Mouse (Mus musculus): ENCODE measurements around the gene Celsr1. TPM values are rescaled to one million over a fixed set of nuclear protein-coding genes. Genes with fewer than 3 reads are reported as not detected.

Gene Celsr1
- polyA plus RNA-seq, 1 experiment = not detected

DNA sequence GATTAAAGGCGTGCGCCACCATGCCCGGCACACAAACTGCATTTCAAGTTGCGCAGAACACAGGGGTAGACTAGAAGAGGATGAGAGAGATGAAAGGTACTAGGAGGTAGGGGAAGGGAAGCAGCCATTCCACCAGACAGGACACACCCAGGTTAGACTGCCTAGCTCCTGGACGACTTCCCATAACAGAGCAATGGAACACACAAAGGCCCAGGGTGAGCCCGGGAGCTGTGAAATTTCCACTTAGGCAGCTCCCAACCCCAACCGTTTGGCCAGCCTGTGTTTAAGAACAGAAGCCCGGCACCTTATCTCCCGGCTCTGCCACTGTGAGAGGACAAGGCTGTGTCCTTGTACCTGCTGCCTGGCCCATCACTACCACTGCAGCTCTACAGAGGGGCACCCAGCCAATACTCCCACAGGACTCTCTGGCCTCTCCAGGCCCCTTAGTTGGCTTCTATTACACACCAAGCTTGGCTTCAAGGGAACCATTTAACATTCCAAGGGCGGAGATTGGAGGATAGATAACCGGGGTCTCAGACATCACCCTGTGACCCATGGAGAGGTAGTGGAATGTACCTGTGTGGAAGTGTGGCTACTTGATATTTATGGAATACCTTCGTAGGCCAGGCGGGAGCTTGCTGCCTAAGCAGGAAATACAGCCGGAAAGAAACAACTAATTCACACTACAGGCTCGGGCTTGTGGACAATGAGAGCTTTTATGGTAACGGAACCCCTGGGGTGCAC is 84.0 kb downstream of the Celsr1 start:
- H3K4me1 ChIP-seq (ENCODE audit: control insufficient read depth, insufficient read depth, low read length) = peaks cover 5% of the 10 kb centered on the region
- 79% methylated on average over 16 of the region's 16 CpGs for WGBS
- no peak overlapping the region for H3K4me3 ChIP-seq (ENCODE audit: insufficient read depth, low read depth, low read length)
- TF ChIP-seq POLR2A (IDR thresholded peaks at IDR 0.05; ENCODE audit: insufficient read depth, low read depth, low read length) = no peak
- no peak for TF ChIP-seq CTCF (IDR thresholded peaks at IDR 0.05; ENCODE audit: insufficient read depth, low read depth, low read length)
- no peak overlapping the region for H3K27ac ChIP-seq (ENCODE audit: insufficient read depth, low read depth, low read length)

DNA sequence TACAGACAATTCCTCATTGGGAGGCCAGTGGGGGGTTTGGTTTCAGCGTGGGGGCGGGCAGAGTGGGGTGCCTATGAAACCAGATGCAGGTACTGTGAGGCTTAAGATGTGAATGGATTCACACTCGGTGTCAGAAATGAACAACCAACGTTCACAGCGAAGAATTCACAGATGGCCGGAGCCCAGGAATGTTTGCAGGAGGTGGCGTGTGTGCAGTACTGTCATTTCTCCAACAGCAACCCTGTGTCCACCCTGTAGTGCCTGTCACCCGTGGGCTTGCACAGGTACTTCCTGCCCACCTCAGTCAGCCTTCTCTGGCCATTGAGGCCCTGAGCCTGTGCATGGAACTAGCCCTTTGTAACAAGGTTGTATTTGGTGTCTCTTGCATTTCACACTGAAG is 85.6 kb downstream of the Celsr1 start:
- H3K4me1 ChIP-seq (ENCODE audit: control insufficient read depth, insufficient read depth, low read length) = peaks cover 6% of the 10 kb centered on the region
- TF ChIP-seq POLR2A (IDR thresholded peaks at IDR 0.05; ENCODE audit: insufficient read depth, low read depth, low read length) (no peak), CTCF (IDR thresholded peaks at IDR 0.05; ENCODE audit: insufficient read depth, low read depth, low read length) (no peak)
- H3K4me3 ChIP-seq (ENCODE audit: insufficient read depth, low read depth, low read length) = no peak overlapping the region
- no peak overlapping the region for H3K27ac ChIP-seq (ENCODE audit: insufficient read depth, low read depth, low read length)
- 54% methylated on average over 8 of the region's 8 CpGs for WGBS

DNA sequence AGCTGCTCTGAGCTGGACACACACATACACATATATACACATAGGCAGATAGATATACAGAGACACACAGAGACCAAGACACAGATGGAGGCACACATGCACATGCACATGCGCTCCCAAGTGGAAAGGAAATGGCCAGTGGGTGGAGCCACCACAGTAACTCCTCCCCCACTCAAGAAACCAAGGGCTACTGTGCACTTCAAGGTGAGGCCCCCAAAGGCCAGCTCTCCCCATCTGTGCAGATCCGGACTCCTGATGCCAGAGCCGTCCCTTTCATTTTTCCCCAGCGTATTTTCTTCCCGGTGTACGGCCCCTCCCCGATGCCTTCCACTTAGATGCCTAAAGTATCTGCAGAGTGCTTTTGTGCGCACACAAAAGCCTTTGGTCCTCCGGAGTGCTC is 86.0 kb downstream of the Celsr1 start:
- TF ChIP-seq CTCF (IDR thresholded peaks at IDR 0.05; ENCODE audit: insufficient read depth, low read depth, low read length) (no peak), POLR2A (IDR thresholded peaks at IDR 0.05; ENCODE audit: insufficient read depth, low read depth, low read length) (no peak)
- Histone ChIP-seq H3K4me3 (ENCODE audit: insufficient read depth, low read depth, low read length) (no peak overlapping the region), H3K4me1 (ENCODE audit: control insufficient read depth, insufficient read depth, low read length) (peaks cover 6% of the 10 kb centered on the region), H3K27ac (ENCODE audit: insufficient read depth, low read depth, low read length) (no peak overlapping the region)
- 36% methylated on average over 9 of the region's 9 CpGs for WGBS

DNA sequence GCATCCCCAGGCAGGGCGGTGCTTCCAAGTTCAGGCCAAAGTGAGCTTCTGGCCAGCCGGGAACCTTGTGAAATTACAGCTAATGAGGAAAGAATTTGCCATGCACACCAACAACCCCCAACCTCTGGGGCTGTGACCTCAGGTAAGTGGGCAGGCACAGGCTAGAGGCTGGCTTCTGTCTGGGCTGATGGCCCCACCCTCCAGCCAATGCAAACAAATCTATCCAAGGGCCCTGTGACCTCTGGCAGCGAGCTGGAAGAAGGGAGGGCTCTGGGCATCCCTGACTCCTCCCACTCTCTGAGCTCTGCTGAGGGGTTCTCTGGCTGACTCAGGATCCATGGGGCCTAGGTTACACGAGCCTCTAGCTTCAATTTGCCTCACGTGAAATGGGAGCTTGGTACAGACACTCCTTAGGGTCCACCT is 97.9 kb downstream of the Celsr1 start:
- no peaks in the 10 kb centered on the region for H3K4me1 ChIP-seq (ENCODE audit: control insufficient read depth, insufficient read depth, low read length)
- no peak overlapping the region for H3K27ac ChIP-seq (ENCODE audit: insufficient read depth, low read depth, low read length)
- WGBS = 61% methylated on average over 5 of the region's 5 CpGs
- no peak for TF ChIP-seq CTCF (IDR thresholded peaks at IDR 0.05; ENCODE audit: insufficient read depth, low read depth, low read length)
- TF ChIP-seq POLR2A (IDR thresholded peaks at IDR 0.05; ENCODE audit: insufficient read depth, low read depth, low read length) = no peak
- no peak overlapping the region for H3K4me3 ChIP-seq (ENCODE audit: insufficient read depth, low read depth, low read length)

DNA sequence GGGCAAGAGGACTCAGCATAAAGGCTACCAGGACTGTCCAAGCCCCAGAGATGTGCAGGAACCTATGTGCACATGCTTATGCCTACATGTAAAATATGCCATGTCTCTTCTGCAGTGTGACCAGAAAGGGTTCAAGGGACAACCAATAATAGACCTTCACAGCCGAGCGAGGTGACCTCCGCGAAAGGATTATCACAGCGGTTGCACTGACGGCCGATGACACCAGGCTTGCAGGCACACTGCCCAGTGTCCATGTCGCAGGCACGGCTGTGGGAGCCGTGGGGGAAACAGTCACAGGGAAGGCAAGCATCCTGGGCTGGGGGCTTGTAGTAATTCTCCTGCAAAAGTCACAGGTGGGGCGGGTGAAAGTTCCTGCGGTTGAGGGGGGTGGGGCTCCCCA is 105.4 kb downstream of the Celsr1 start:
- Histone ChIP-seq H3K4me1 (ENCODE audit: control insufficient read depth, insufficient read depth, low read length) (no peaks in the 10 kb centered on the region), H3K27ac (ENCODE audit: insufficient read depth, low read depth, low read length) (no peak overlapping the region), H3K4me3 (ENCODE audit: insufficient read depth, low read depth, low read length) (no peak overlapping the region)
- WGBS = 82% methylated on average over 12 of the region's 12 CpGs
- TF ChIP-seq CTCF (IDR thresholded peaks at IDR 0.05; ENCODE audit: insufficient read depth, low read depth, low read length) (no peak), POLR2A (IDR thresholded peaks at IDR 0.05; ENCODE audit: insufficient read depth, low read depth, low read length) (no peak)

DNA sequence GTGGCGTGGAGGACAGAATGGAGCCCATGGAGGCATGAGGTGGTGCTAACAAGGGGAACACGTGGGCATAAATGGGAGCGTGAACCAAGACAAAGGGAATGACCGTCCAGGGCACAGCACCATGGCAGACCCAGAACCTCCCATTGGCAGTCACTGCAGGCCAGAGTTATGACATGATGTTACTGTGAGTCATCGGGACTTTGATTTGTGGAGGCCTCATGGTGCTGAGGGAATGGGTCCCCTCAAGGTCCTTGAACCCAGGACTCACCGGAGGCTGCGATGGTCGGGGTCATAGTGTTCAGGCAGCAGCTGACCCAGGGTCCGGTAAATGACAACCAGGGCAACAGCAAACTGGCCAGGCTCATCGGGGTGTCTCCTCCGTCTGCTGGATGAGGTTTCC is 111.7 kb downstream of the Celsr1 start:
- no peak overlapping the region for H3K4me3 ChIP-seq (ENCODE audit: insufficient read depth, low read depth, low read length)
- no peak overlapping the region for H3K27ac ChIP-seq (ENCODE audit: insufficient read depth, low read depth, low read length)
- 94% methylated on average over 11 of the region's 11 CpGs for WGBS
- H3K4me1 ChIP-seq (ENCODE audit: control insufficient read depth, insufficient read depth, low read length) = no peaks in the 10 kb centered on the region
- no peak for TF ChIP-seq POLR2A (IDR thresholded peaks at IDR 0.05; ENCODE audit: insufficient read depth, low read depth, low read length)
- no peak for TF ChIP-seq CTCF (IDR thresholded peaks at IDR 0.05; ENCODE audit: insufficient read depth, low read depth, low read length)

DNA sequence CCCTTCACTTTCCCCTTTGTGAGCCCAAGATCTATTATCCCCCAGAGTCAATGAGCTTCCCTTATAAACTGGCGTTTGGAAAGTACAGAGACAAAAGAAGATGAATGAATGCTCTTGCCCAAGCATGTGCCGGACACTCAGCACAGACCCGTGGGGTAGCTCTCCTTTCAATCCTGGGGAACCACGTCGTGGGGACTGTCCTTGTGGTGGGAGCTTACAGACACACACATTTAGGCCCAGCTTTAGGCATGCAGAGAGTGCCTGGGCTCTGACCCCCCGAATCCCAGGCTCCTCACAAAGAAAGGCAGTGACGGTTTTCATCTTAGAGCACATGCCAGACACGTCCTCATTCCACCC is 113.7 kb downstream of the Celsr1 start:
- Histone ChIP-seq H3K4me3 (ENCODE audit: insufficient read depth, low read depth, low read length) (no peak overlapping the region), H3K27ac (ENCODE audit: insufficient read depth, low read depth, low read length) (no peak overlapping the region), H3K4me1 (ENCODE audit: control insufficient read depth, insufficient read depth, low read length) (no peaks in the 10 kb centered on the region)
- no peak for TF ChIP-seq POLR2A (IDR thresholded peaks at IDR 0.05; ENCODE audit: insufficient read depth, low read depth, low read length)
- no peak for TF ChIP-seq CTCF (IDR thresholded peaks at IDR 0.05; ENCODE audit: insufficient read depth, low read depth, low read length)
- 76% methylated on average over 8 of the region's 8 CpGs for WGBS

DNA sequence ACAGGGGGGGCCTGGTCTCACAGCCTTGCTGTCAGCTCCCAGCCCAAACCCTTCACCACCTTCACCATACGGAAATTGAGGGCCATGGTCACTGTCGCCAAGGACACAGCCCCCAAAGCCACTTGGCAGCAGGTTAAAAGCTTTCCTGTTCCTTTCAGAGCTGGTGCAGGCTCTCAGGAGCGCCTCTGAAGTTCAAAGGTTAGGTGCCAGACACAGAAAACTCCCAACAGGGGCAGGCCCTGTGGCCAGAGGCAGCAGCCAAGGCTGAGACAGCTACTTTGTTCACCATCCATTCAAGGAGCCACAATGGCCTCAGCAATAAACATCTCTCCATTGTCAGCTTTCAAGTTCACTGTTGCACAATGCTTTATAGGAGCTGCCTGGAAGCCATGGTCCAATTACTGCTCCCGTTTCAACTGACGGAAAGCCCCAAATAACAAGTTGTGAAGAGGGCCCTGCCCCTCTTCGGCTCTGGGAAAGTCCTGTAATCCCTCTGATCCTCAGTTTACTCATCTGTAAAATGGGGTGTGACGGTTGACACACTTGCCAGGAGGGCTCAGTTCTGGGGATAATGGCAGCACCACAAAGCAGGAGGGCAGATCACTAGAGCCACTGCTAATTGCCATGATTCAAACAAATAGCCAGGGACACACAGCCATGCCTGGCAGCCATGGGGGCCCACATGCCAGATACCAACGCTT is 114.2 kb downstream of the Celsr1 start:
- no peaks in the 10 kb centered on the region for H3K4me1 ChIP-seq (ENCODE audit: control insufficient read depth, insufficient read depth, low read length)
- no peak overlapping the region for H3K27ac ChIP-seq (ENCODE audit: insufficient read depth, low read depth, low read length)
- WGBS = 66% methylated on average over 8 of the region's 8 CpGs
- H3K4me3 ChIP-seq (ENCODE audit: insufficient read depth, low read depth, low read length) = no peak overlapping the region
- no peak for TF ChIP-seq CTCF (IDR thresholded peaks at IDR 0.05; ENCODE audit: insufficient read depth, low read depth, low read length)
- TF ChIP-seq POLR2A (IDR thresholded peaks at IDR 0.05; ENCODE audit: insufficient read depth, low read depth, low read length) = no peak

DNA sequence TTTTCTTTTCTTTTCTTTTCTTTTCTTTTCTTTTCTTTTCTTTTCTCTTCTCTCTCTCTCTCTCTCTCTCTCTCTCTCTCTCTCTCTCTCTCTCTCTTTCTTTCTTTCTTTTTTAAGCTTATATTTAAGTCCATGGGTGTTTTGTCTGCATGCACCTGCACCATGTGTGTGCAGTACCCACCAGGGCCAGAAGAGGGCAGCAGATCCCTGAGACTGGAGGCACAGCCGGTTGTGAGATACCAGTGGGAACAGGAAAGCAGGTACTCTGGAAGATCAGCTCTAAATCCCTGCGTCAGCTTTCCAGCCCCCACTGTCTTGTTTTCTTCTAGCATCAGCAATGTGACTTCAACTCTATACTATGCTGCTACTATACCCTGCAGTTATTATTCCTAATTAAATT is 120.0 kb downstream of the Celsr1 start:
- TF ChIP-seq POLR2A (IDR thresholded peaks at IDR 0.05; ENCODE audit: insufficient read depth, low read depth, low read length) (no peak), CTCF (IDR thresholded peaks at IDR 0.05; ENCODE audit: insufficient read depth, low read depth, low read length) (peak; percentile 44)
- WGBS = 30% methylated on average over 2 of the region's 2 CpGs
- H3K4me1 ChIP-seq (ENCODE audit: control insufficient read depth, insufficient read depth, low read length) = peaks cover 11% of the 10 kb centered on the region
- H3K27ac ChIP-seq (ENCODE audit: insufficient read depth, low read depth, low read length) = no peak overlapping the region
- H3K4me3 ChIP-seq (ENCODE audit: insufficient read depth, low read depth, low read length) = no peak overlapping the region

All from olfactory bulb, adult 2 months (tissue).